Mouse (Mus musculus) lung, embryonic 14.5 days (tissue): ENCODE results near the gene Apol9a. TPM values are rescaled to one million over a fixed set of nuclear protein-coding genes. Genes with fewer than 3 reads are reported as not detected.

Experiments used
- ATAC-seq: fragments of 200-750 bp; cut with Nextera tagmentation; 2 replicates; pipeline ENCODE4 v1.8.0; 2017; ENCODE audit warnings: mild to moderate bottlenecking, moderate TSS enrichment, moderate library complexity; ENCODE audit not compliant: insufficient read depth
- DNase-seq: peaks from one replicate; pipeline ENCODE4 v3.0.0-alpha.2; 2015
- H3K27ac ChIP-seq: fragments of 300-500 bp; sonication (generic); 2 replicates; pipeline ENCODE4 v1.5.1; 2014; ENCODE audit warnings: low read depth, mild to moderate bottlenecking, moderate library complexity
- H3K27me3 ChIP-seq: fragments of 300-500 bp; sonication (generic); 2 replicates; pipeline ENCODE4 v1.6.1; 2014; ENCODE audit warnings: low read length, control low read depth; ENCODE audit not compliant: insufficient read depth
- H3K36me3 ChIP-seq: fragments of 300-500 bp; sonication (generic); 2 replicates; pipeline ENCODE4 v1.6.1; 2014; ENCODE audit warnings: control low read depth; ENCODE audit not compliant: insufficient read depth
- H3K4me1 ChIP-seq: fragments of 300-500 bp; sonication (generic); 2 replicates; pipeline ENCODE4 v1.6.1; 2014; ENCODE audit warnings: antibody characterized with exemption, control low read depth; ENCODE audit not compliant: insufficient read depth
- H3K4me2 ChIP-seq: fragments of 300-500 bp; sonication (generic); 2 replicates; pipeline ENCODE4 v1.6.1; 2014; ENCODE audit warnings: mild to moderate bottlenecking
- H3K4me3 ChIP-seq: fragments of 300-500 bp; sonication (generic); 2 replicates; pipeline ENCODE4 v1.5.1; 2014; ENCODE audit warnings: low read depth, low read length
- H3K9ac ChIP-seq: fragments of 300-500 bp; sonication (generic); 2 replicates; pipeline ENCODE4 v1.6.1; 2014
- H3K9me3 ChIP-seq: fragments of 300-500 bp; sonication (generic); 2 replicates; pipeline ENCODE4 v1.6.1; 2016; ENCODE audit warnings: low read depth, low read length, control low read depth
- CTCF ChIP-seq: IDR thresholded peaks from 2 replicates; pipeline ENCODE4 v1.5.1; 2016; ENCODE audit warnings: antibody characterized with exemption, low read depth
- WGBS: fragments of 180-500 bp; shearing (Covaris S2); extraction: QIAGEN DNeasy Blood & Tissue Kit; methylation state at CpG from one replicate; pipeline ENCODE4 v1.1.7; 2014; 5-methylcytosine and 5-hydroxymethylcytosine counted together
- polyA plus RNA-seq: library from polyadenylated mRNA; unstranded; fragments of >200 nt; fragmentation: Nextera tagmentation; extraction: Ambion mirVana; gene quantifications from 2 replicates; pipeline ENCODE4 v1.2.1, GENCODE M21; 2014

Gene Apol9a
- polyA plus RNA-seq, 1 experiment from 2014 or later, result not detected

DNA sequence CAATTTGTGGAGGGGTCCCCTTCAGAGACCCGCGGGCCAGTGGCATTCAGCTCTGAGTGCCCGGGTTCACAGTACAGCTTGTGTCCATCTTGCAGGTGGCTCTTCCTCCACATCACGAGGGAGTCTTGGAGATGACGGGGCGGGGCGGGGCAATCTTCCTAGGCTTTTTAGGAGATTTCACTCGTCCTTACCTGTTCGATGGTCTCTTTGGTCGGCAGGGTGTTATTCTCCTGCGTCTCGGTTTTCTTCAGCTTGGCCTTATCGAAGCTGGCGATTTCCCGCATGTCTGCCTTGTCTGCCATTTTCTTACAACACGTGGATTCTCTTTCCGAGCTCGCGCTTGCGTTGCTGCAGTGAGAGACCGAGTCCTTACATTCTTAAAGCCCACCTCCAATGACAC is 41.0 kb downstream of the Apol9a start:
- Histone ChIP-seq H3K27me3 (no peaks in the 10 kb centered on the region), H3K4me1 (peaks cover 3% of the 10 kb centered on the region; the same call in 1 of the 2 replicates), H3K9me3 (no peaks in the 10 kb centered on the region), H3K27ac (no peak overlapping the region), H3K4me2 (no peak overlapping the region), H3K4me3 (no peak overlapping the region), H3K9ac (no peak overlapping the region), H3K36me3 (no peaks in the 10 kb centered on the region)
- ATAC-seq (no peak), DNase-seq (no peak)
- no peak for TF ChIP-seq CTCF
- WGBS, result 93% methylated on average over 21 of the region's 21 CpGs

DNA sequence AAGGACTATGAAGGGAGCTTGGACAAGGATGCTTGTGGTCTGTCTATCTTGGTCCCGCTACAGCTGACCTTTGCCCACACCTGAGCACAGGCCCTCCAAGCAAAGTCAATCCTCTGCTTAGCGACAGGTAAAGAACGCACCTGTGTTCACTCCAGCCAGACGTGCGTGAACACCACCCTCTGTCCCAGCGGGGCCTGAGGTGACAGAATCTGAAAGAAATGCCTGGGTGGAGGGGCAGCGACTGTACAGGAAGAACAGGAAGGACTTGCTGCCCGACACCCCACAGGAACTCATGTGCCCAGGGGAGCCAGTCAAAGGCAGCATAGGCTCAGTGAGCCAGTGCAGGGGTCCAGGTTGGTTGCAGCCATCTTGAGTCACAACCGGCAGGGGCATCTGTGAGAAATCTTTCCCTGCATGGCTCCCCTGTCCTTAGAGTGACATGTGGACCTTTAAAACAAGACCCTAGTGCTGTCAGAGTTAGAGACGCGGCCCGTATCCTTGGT is 42.1 kb downstream of the Apol9a start:
- DNase-seq (no peak), ATAC-seq (no peak)
- WGBS, result 75% methylated on average over 12 of the region's 12 CpGs
- H3K27ac ChIP-seq, result no peak overlapping the region
- no peak overlapping the region for H3K9ac ChIP-seq
- no peak overlapping the region for H3K4me2 ChIP-seq
- peaks cover 3% of the 10 kb centered on the region; the same call in 1 of the 2 replicates for H3K4me1 ChIP-seq
- no peaks in the 10 kb centered on the region for H3K36me3 ChIP-seq
- no peak for TF ChIP-seq CTCF
- H3K4me3 ChIP-seq, result no peak overlapping the region
- H3K27me3 ChIP-seq, result no peaks in the 10 kb centered on the region
- no peaks in the 10 kb centered on the region for H3K9me3 ChIP-seq

GRCm38 (mm10) chr15:77368148-77368547 is 42.8 kb downstream of the Apol9a start:
- TF ChIP-seq CTCF, result peak; percentile 99
- H3K27me3 ChIP-seq, result no peaks in the 10 kb centered on the region
- peak; percentile 53 for ATAC-seq
- H3K4me1 ChIP-seq, result peaks cover 3% of the 10 kb centered on the region; the same call in 1 of the 2 replicates
- no peaks in the 10 kb centered on the region for H3K9me3 ChIP-seq
- no peaks in the 10 kb centered on the region for H3K36me3 ChIP-seq
- WGBS, result 2% methylated on average over 13 of the region's 13 CpGs
- 0 out of 2 replicates have a peak overlapping the region, but pooled peaks have one; percentile 47 for H3K27ac ChIP-seq
- H3K4me3 ChIP-seq, result no peak overlapping the region
- peak overlapping the region; percentile 32; the same call in 1 of the 2 replicates for H3K9ac ChIP-seq
- peak; percentile 98 for DNase-seq
- peak overlapping the region; percentile 47 for H3K4me2 ChIP-seq

GRCm38 (mm10) chr15:77367504-77367903 is 43.4 kb downstream of the Apol9a start:
- H3K4me2 ChIP-seq, result no peak overlapping the region; the same call in 1 of the 2 replicates
- no peaks in the 10 kb centered on the region for H3K9me3 ChIP-seq
- H3K4me1 ChIP-seq, result peaks cover 3% of the 10 kb centered on the region; the same call in 1 of the 2 replicates
- no peak overlapping the region for H3K4me3 ChIP-seq
- TF ChIP-seq CTCF, result no peak
- H3K9ac ChIP-seq, result no peak overlapping the region
- WGBS, result 42% methylated on average over 8 of the region's 8 CpGs
- no peaks in the 10 kb centered on the region for H3K36me3 ChIP-seq
- peak overlapping the region; percentile 47 for H3K27ac ChIP-seq
- ATAC-seq (no peak), DNase-seq (no peak)
- H3K27me3 ChIP-seq, result no peaks in the 10 kb centered on the region

DNA sequence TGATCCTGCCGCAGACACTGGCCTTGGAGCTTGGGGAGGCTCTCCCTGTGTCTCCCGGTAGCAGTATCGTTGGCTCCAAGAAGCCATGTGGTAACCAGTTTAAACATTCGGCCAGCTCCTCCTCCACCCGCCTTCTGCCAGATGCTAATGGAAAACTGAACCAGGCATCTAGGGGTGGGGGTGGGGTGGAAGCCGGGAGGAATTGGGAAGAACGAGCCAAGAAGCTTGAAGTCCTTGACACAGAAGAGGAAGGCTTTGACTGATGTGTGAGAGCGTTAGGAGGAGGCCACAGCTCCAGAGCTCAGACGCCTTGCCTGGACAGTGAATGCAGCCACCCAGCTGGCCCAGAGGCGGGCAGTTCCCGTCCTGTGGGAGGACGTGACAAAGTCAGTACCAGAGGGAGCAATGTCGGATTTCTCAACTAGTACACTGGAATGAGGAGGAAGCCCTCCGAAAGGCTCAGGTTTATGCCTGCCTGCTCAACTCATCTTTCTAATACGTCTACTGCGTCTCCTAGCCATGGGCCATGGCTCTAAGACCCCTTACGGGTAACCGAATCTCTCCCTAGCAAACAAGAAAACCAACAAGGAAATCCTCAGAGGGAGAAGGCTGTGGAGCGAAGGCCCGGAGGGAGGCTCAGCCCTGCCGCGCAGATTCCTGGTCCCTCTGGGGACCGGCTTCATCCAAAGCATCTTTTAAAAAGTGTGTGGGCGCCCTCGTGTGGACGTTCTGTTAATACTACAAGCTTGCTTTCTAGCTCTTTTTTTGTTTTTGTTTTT is 44.0 kb downstream of the Apol9a start:
- H3K4me3 ChIP-seq, result peak overlapping the region; percentile 33
- H3K27me3 ChIP-seq, result no peaks in the 10 kb centered on the region
- peak overlapping the region; percentile 98 for H3K27ac ChIP-seq
- DNase-seq, result peak; percentile 97
- no peaks in the 10 kb centered on the region for H3K9me3 ChIP-seq
- 1% methylated on average over 26 of the region's 26 CpGs for WGBS
- TF ChIP-seq CTCF, result peak; percentile 76
- ATAC-seq, result peak; percentile 79
- peak overlapping the region; percentile 58 for H3K9ac ChIP-seq
- no peaks in the 10 kb centered on the region for H3K36me3 ChIP-seq
- peaks cover 3% of the 10 kb centered on the region; the same call in 1 of the 2 replicates for H3K4me1 ChIP-seq
- H3K4me2 ChIP-seq, result peak overlapping the region; percentile 64

GRCm38 (mm10) chr15:77365700-77366570 is 45.0 kb downstream of the Apol9a start:
- H3K4me3 ChIP-seq, result no peak overlapping the region
- ATAC-seq (no peak), DNase-seq (no peak)
- H3K4me1 ChIP-seq, result peaks cover 3% of the 10 kb centered on the region; the same call in 1 of the 2 replicates
- WGBS, result 51% methylated on average over 9 of the region's 9 CpGs
- no peaks in the 10 kb centered on the region for H3K36me3 ChIP-seq
- no peaks in the 10 kb centered on the region for H3K27me3 ChIP-seq
- H3K4me2 ChIP-seq, result peak overlapping the region; percentile 64
- TF ChIP-seq CTCF, result no peak
- peak overlapping the region; percentile 98 for H3K27ac ChIP-seq
- no peaks in the 10 kb centered on the region for H3K9me3 ChIP-seq
- no peak overlapping the region for H3K9ac ChIP-seq
